Mouse (Mus musculus) intestine, embryonic 14.5 days (tissue): ENCODE results near the gene Rnf166. TPM values are rescaled to one million over a fixed set of nuclear protein-coding genes. Genes with fewer than 3 reads are reported as not detected.
A peak's percentile ranks its signal among the peaks of the same experiment; 100 is the strongest.

Experiments used
- ATAC-seq: fragments of 200-750 bp; cut with Nextera tagmentation; replicated peaks from 2 replicates; pipeline ENCODE4 v1.8.0; 2017; ENCODE audit warnings: low read depth, moderate number of reproducible peaks, moderate TSS enrichment, moderate library complexity; ENCODE audit not compliant: low FRiP score, low TSS enrichment
- DNase-seq: peaks from one replicate; pipeline ENCODE4 v3.0.0-alpha.2; 2018; ENCODE audit warnings: low spot score
- H3K27ac ChIP-seq: fragments of 300-500 bp; sonication (generic); 2 replicates; pipeline ENCODE4 v1.5.1; 2014; ENCODE audit warnings: low read depth, mild to moderate bottlenecking, control low read depth
- H3K27me3 ChIP-seq: fragments of 300-500 bp; sonication (generic); replicated peaks from 2 replicates; pipeline ENCODE4 v1.6.1; 2014; ENCODE audit warnings: low read length, control low read depth; ENCODE audit not compliant: control insufficient read depth, insufficient read depth
- H3K36me3 ChIP-seq: fragments of 300-500 bp; sonication (generic); 2 replicates; pipeline ENCODE4 v1.6.1; 2014; ENCODE audit warnings: low read length, control low read depth; ENCODE audit not compliant: control insufficient read depth, insufficient read depth
- H3K4me1 ChIP-seq: fragments of 300-500 bp; sonication (generic); replicated peaks from 2 replicates; pipeline ENCODE4 v1.6.1; 2014; ENCODE audit warnings: low read length, control low read depth, mixed read lengths; ENCODE audit not compliant: control insufficient read depth, insufficient read depth
- H3K4me2 ChIP-seq: fragments of 300-500 bp; sonication (generic); 2 replicates; pipeline ENCODE4 v1.6.1; 2014; ENCODE audit warnings: low read length
- H3K4me3 ChIP-seq: fragments of 300-500 bp; sonication (generic); 2 replicates; pipeline ENCODE4 v1.5.1; 2014; ENCODE audit warnings: low read depth, low read length, control low read depth, mixed read lengths
- H3K9ac ChIP-seq: fragments of 300-500 bp; sonication (generic); 2 replicates; pipeline ENCODE4 v1.6.1; 2014; ENCODE audit warnings: mild to moderate bottlenecking, low read length
- H3K9me3 ChIP-seq: fragments of 300-500 bp; sonication (generic); 2 replicates; pipeline ENCODE4 v1.6.1; 2016; ENCODE audit warnings: low read length, control low read depth; ENCODE audit not compliant: control insufficient read depth
- WGBS: fragments of 180-500 bp; shearing (Covaris S2); extraction: QIAGEN DNeasy Blood & Tissue Kit; methylation state at CpG from one replicate; pipeline ENCODE4 v1.1.7; 2014; 5-methylcytosine and 5-hydroxymethylcytosine counted together
- polyA plus RNA-seq: library from polyadenylated mRNA; unstranded; fragments of >200 nt; fragmentation: Nextera tagmentation; extraction: Ambion mirVana; gene quantifications from 2 replicates; pipeline ENCODE4 v1.2.1, GENCODE M21; 2014

Gene Rnf166
- polyA plus RNA-seq: 31.4 and 34.0 TPM in 2 replicates

DNA sequence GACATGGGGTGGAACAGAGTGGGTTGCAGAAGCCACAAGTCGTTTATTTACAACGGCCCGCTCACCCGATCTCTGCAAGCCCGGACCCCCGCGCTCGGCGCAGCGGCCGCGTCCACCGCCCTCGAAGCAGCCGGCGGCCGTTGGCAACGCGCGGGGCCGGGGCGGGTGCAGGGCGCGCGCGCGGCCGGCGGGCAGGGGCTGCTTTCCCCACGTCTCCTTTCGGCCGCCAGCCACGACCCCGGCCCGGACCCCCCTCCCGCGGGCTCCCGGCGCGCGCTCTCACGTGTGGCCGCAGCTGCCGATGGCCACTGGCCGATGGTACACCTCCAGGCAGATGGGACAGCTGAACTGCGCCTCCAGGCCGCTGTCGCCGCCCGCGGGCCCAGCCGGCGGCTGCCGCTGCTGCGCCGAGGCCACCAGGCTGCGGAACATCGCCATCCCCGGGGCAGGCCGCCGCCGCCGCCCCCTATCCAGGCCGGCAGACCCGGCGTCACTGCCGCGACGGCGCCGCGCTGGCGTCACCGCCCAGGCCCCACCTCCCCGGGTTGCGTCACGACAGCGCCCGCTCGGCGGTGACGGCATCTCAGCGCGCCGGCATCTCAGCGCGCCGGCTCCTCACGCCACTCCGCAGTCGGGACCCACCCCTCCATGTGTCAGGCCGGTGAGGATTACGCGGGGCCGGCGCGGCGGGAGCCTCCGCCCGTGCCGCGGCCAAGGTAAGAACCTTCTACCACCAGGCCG is at the start of gene Rnf166, which contains the start of gene Ctu2:
Rnf166 (minus strand) TSS at position 485 of the 741 bp plus-strand sequence.
Ctu2 (plus strand) TSS at position 564 of the 741 bp plus-strand sequence.
- peak; percentile 97 for DNase-seq
- ATAC-seq: peak; percentile 92
- Histone ChIP-seq H3K4me2 (peak within 1 kb of the TSS; percentile 88), H3K9ac (peak within 1 kb of the TSS; percentile 81), H3K9me3 (no peaks in the 10 kb centered on the region), H3K4me1 (peaks cover 20% of the 10 kb centered on the region), H3K4me3 (peak within 1 kb of the TSS; percentile 97), H3K27me3 (no peaks in the 10 kb centered on the region), H3K36me3 (peaks cover 23% of the 10 kb centered on the region), H3K27ac (peak within 1 kb of the TSS; percentile 48; the same call in 1 of the 2 replicates)
- under 1% methylated on average over 89 of the region's 103 CpGs for WGBS

GRCm38 (mm10) chr8:122525004-122525403 is 49.1 kb upstream of the Rnf166 start:
- Histone ChIP-seq H3K9me3 (no peaks in the 10 kb centered on the region), H3K27me3 (no peaks in the 10 kb centered on the region), H3K36me3 (no peaks in the 10 kb centered on the region), H3K27ac (0 out of 2 replicates have a peak overlapping the region, but pooled peaks have one; percentile 22), H3K4me2 (no peak overlapping the region), H3K4me1 (peaks cover 45% of the 10 kb centered on the region), H3K4me3 (no peak overlapping the region), H3K9ac (no peak overlapping the region)
- WGBS: 67% methylated on average over 6 of the region's 6 CpGs
- DNase-seq (no peak), ATAC-seq (no peak)

DNA sequence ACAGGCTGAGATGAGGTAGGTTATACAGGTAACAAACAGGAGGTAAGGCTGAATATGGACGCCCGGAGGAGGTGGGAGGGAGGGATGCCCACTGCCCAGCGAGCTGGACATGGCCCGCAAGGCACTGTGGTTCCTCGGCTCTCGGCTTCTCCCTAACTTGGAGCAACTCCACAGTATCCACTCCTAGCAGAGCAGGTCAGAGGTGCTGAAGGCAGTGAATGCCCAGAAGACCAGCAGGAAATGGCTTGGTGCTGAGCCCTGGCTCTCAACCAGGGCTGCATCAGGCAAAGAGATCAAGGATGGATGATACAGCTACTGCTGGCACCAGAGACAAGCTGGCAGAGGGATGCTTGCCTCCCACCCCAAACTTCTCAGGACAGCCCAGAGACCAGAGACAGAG is 48.6 kb upstream of the Rnf166 start:
- Histone ChIP-seq H3K4me2 (no peak overlapping the region), H3K4me1 (peaks cover 45% of the 10 kb centered on the region), H3K27ac (peak overlapping the region; percentile 71), H3K9ac (no peak overlapping the region), H3K4me3 (no peak overlapping the region), H3K27me3 (no peaks in the 10 kb centered on the region), H3K36me3 (no peaks in the 10 kb centered on the region), H3K9me3 (no peaks in the 10 kb centered on the region)
- no peak for DNase-seq
- no peak for ATAC-seq
- whole genome bisulfite sequencing: 74% methylated on average over 6 of the region's 6 CpGs

DNA sequence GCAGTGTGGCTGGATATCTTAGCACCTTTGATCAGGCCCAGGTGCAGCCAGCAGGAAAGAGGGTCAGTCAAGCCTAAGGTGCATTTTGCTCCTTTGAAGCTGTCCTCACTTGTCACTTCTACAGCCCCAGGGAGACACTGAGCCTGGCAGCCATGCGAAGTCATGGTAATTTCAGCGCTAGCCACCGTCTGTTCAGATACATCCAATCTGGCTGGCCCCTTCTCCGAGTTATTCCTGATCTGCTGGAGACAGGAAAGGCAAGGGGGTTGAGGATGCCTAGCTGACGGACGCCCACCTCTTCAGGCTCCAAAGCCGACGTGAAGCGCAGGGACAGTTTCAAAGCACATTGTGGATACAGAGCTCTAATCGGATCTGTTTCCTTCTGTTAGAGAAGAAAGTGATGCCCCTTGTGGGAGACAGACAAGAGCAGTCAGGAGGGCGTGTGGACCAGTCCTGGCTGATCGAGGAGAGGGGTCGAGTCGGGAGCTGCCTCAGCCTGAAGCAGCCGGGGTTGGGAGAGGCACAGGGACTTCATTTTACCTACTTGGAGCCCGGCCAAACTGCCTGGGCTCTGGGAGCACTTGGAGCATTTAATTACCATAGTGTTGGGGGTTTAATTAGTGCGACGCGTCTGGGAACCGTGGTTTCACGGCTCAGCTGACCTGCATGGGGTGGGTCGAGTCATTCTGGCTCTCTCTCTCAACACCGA is 47.9 kb upstream of the Rnf166 start:
- Histone ChIP-seq H3K9me3 (no peaks in the 10 kb centered on the region), H3K4me1 (peaks cover 48% of the 10 kb centered on the region)
- DNase-seq: peak; percentile 61

GRCm38 (mm10) chr8:122522796-122523651 is 47.2 kb upstream of the Rnf166 start:
- 35% methylated on average over 14 of the region's 14 CpGs for WGBS
- no peak; the same call in 1 of the 2 replicates for ATAC-seq

More for the DNA sequence above, 47.9 kb upstream of the Rnf166 start:
- H3K4me2 ChIP-seq: peak overlapping the region; percentile 29
- ATAC-seq: no peak
- WGBS: 26% methylated on average over 23 of the region's 23 CpGs
- H3K27me3 ChIP-seq: no peaks in the 10 kb centered on the region
- H3K27ac ChIP-seq: peak overlapping the region; percentile 71
- H3K9ac ChIP-seq: peak overlapping the region; percentile 14; the same call in 1 of the 2 replicates
- no peak overlapping the region for H3K4me3 ChIP-seq
- H3K36me3 ChIP-seq: no peaks in the 10 kb centered on the region

GRCm38 (mm10) chr8:122520611-122521010 is 44.7 kb upstream of the Rnf166 start:
- Histone ChIP-seq H3K36me3 (no peaks in the 10 kb centered on the region), H3K4me1 (peaks cover 47% of the 10 kb centered on the region), H3K27ac (no peak overlapping the region), H3K27me3 (no peaks in the 10 kb centered on the region), H3K9me3 (no peaks in the 10 kb centered on the region), H3K4me3 (no peak overlapping the region), H3K4me2 (no peak overlapping the region), H3K9ac (peak overlapping the region; percentile 20; the same call in 1 of the 2 replicates)
- ATAC-seq (no peak), DNase-seq (no peak)
- 83% methylated on average over 11 of the region's 11 CpGs for WGBS

More at GRCm38 (mm10) chr8:122522796-122523651, 47.2 kb upstream of the Rnf166 start:
- Histone ChIP-seq H3K27ac (peak overlapping the region; percentile 71), H3K4me2 (peak overlapping the region; percentile 29), H3K9me3 (no peaks in the 10 kb centered on the region), H3K4me1 (peaks cover 54% of the 10 kb centered on the region), H3K27me3 (no peaks in the 10 kb centered on the region), H3K36me3 (no peaks in the 10 kb centered on the region), H3K4me3 (no peak overlapping the region), H3K9ac (peak overlapping the region; percentile 14; the same call in 1 of the 2 replicates)
- DNase-seq: peak; percentile 64

- no peak overlapping the region for H3K4me3 ChIP-seq
- peaks cover 25% of the 10 kb centered on the region for H3K4me1 ChIP-seq
- H3K9ac ChIP-seq: peak overlapping the region; percentile 34
- H3K4me2 ChIP-seq: peak overlapping the region; percentile 32
- 9% methylated on average over 6 of the region's 6 CpGs for WGBS
- no peaks in the 10 kb centered on the region for H3K27me3 ChIP-seq
- DNase-seq (peak; percentile 66), ATAC-seq (peak; percentile 36)
- H3K36me3 ChIP-seq: no peaks in the 10 kb centered on the region
- no peaks in the 10 kb centered on the region for H3K9me3 ChIP-seq
- peak overlapping the region; percentile 83 for H3K27ac ChIP-seq
These were observed 41.8 kb upstream of the Rnf166 start for GRCm38 (mm10) chr8:122517541-122518190.
